Mouse (Mus musculus) liver, embryonic 16.5 days (tissue): ENCODE results near the gene Ttll7. TPM values are rescaled to one million over a fixed set of nuclear protein-coding genes. Genes with fewer than 3 reads are reported as not detected.

Source experiments
- ATAC-seq: fragments of 200-750 bp; cut with Nextera tagmentation; 2 replicates; pipeline ENCODE4 v1.8.0; 2017; ENCODE audit warnings: low read depth, mild to moderate bottlenecking, moderate number of reproducible peaks, moderate library complexity
- H3K27ac ChIP-seq: fragments of 300-500 bp; sonication (generic); 2 replicates; pipeline ENCODE4 v1.5.1; 2014; ENCODE audit warnings: mild to moderate bottlenecking, low read length
- H3K27me3 ChIP-seq: fragments of 300-500 bp; sonication (generic); 2 replicates; pipeline ENCODE4 v1.6.1; 2014; ENCODE audit warnings: low read depth, low read length, mixed read lengths; ENCODE audit not compliant: control insufficient read depth, insufficient read depth
- H3K36me3 ChIP-seq: fragments of 300-500 bp; sonication (generic); 2 replicates; pipeline ENCODE4 v1.6.1; 2014; ENCODE audit warnings: mild to moderate bottlenecking; ENCODE audit not compliant: control insufficient read depth, insufficient read depth
- H3K4me1 ChIP-seq: fragments of 300-500 bp; sonication (generic); 2 replicates; pipeline ENCODE4 v1.6.1; 2014; ENCODE audit warnings: low read depth, low read length, mixed read lengths; ENCODE audit not compliant: control insufficient read depth
- H3K4me2 ChIP-seq: fragments of 300-500 bp; sonication (generic); 2 replicates; pipeline ENCODE4 v1.6.1; 2014; ENCODE audit warnings: low read depth, low read length, mixed read lengths
- H3K4me3 ChIP-seq: fragments of 300-500 bp; sonication (generic); 2 replicates; pipeline ENCODE4 v1.5.1; 2014; ENCODE audit warnings: low read depth, mild to moderate bottlenecking, low read length
- H3K9ac ChIP-seq: fragments of 300-500 bp; sonication (generic); 2 replicates; pipeline ENCODE4 v1.6.1; 2014; ENCODE audit warnings: low read depth, low read length
- H3K9me3 ChIP-seq: fragments of 300-500 bp; sonication (generic); replicated peaks from 2 replicates; pipeline ENCODE4 v1.6.1; 2016; ENCODE audit warnings: low read length; ENCODE audit not compliant: control insufficient read depth
- WGBS: fragments of 180-500 bp; shearing (Covaris S2); extraction: QIAGEN DNeasy Blood & Tissue Kit; methylation state at CpG from one replicate; pipeline ENCODE4 v1.1.7; 2014; ENCODE audit not compliant: insufficient replicate concordance; 5-methylcytosine and 5-hydroxymethylcytosine counted together
- polyA plus RNA-seq: library from polyadenylated mRNA; unstranded; fragments of >200 nt; fragmentation: Nextera tagmentation; extraction: Ambion mirVana; gene quantifications from 2 replicates; pipeline ENCODE4 v1.2.1, GENCODE M21; 2015

Ttll7 gene
- polyA plus RNA-seq, 1 experiment from 2014 or later = 0.48 TPM

- no peak overlapping the region for H3K4me2 ChIP-seq
- no peak overlapping the region for H3K27ac ChIP-seq
- no peak overlapping the region for H3K9ac ChIP-seq
- ATAC-seq = no peak
- H3K27me3 ChIP-seq = no peaks in the 10 kb centered on the region
- H3K4me1 ChIP-seq = no peaks in the 10 kb centered on the region
- H3K36me3 ChIP-seq = no peaks in the 10 kb centered on the region
- no peaks in the 10 kb centered on the region for H3K9me3 ChIP-seq
- H3K4me3 ChIP-seq = no peak overlapping the region
- WGBS = 37% methylated on average over 11 of the region's 11 CpGs
Observed at GRCm38 (mm10) chr3:147030266-147030880, 178.2 kb downstream of the Ttll7 start.

Other genes starting within 250 kb of the Ttll7 start
- gene Dnase2b, start 236.8 kb upstream of the Ttll7 start, polyA plus RNA-seq = 4.4 and 4.8 TPM in 2 replicates
- gene 4930503B20Rik, start 201.1 kb upstream of the Ttll7 start, polyA plus RNA-seq = not detected in 2 replicates
- gene Samd13, start 166.8 kb upstream of the Ttll7 start, polyA plus RNA-seq = 0.25 and 0.37 TPM in 2 replicates
- 12.4 and 12.6 TPM in 2 replicates for gene Prkacb, start 39.4 kb upstream of the Ttll7 start, polyA plus RNA-seq